Mouse (Mus musculus): ENCODE results near the gene Vps13d. TPM values are rescaled to one million over a fixed set of nuclear protein-coding genes. Genes with fewer than 3 reads are reported as not detected.
A peak's percentile ranks its signal among the peaks of the same experiment; 100 is the strongest.

Vps13d gene
- polyA plus RNA-seq, 1 experiment = 23.5 TPM

GRCm38 (mm10) chr4:145196586-145196985 is 1.8 kb upstream of the Vps13d start:
- no peaks in the 10 kb centered on the region for H3K27me3 ChIP-seq (ENCODE audit: control insufficient read depth, insufficient read depth, low read length)
- no peak for DNase-seq
- TF ChIP-seq POLR2A (IDR thresholded peaks at IDR 0.05; ENCODE audit: control insufficient read depth, extremely low read depth, insufficient read depth, low read length, poor library complexity) (no peak), CTCF (IDR thresholded peaks at IDR 0.05; ENCODE audit: borderline replicate concordance, control insufficient read depth, extremely low read depth, insufficient read depth, low read length, poor library complexity) (no peak)
- no peak overlapping the region for H3K4me3 ChIP-seq (ENCODE audit: control insufficient read depth, insufficient read depth, low read length)
- H3K4me1 ChIP-seq (replicated peaks; ENCODE audit: control insufficient read depth, insufficient read depth, low read length) = peaks cover 18% of the 10 kb centered on the region
- H3K36me3 ChIP-seq (ENCODE audit: control insufficient read depth, insufficient read depth, low read length) = no peaks in the 10 kb centered on the region
- H3K27ac ChIP-seq (ENCODE audit: control insufficient read depth, insufficient read depth, low read length) = no peak overlapping the region
- 70% methylated on average over 4 of the region's 4 CpGs for WGBS

- 27% methylated on average over 5 of the region's 5 CpGs for WGBS
- H3K27ac ChIP-seq (ENCODE audit: control insufficient read depth, insufficient read depth, low read length) = no peak overlapping the region
- no peak for TF ChIP-seq POLR2A (IDR thresholded peaks at IDR 0.05; ENCODE audit: control insufficient read depth, extremely low read depth, insufficient read depth, low read length, poor library complexity)
- TF ChIP-seq CTCF (IDR thresholded peaks at IDR 0.05; ENCODE audit: borderline replicate concordance, control insufficient read depth, extremely low read depth, insufficient read depth, low read length, poor library complexity) = no peak
- no peak overlapping the region for H3K4me3 ChIP-seq (ENCODE audit: control insufficient read depth, insufficient read depth, low read length)
- H3K27me3 ChIP-seq (ENCODE audit: control insufficient read depth, insufficient read depth, low read length) = no peaks in the 10 kb centered on the region
- 0 out of 2 replicates have a peak, but pooled peaks cover 2% of the 10 kb centered on the region for H3K36me3 ChIP-seq (ENCODE audit: control insufficient read depth, insufficient read depth, low read length)
- peaks cover 12% of the 10 kb centered on the region for H3K4me1 ChIP-seq (replicated peaks; ENCODE audit: control insufficient read depth, insufficient read depth, low read length)
- no peak for DNase-seq
Measured at GRCm38 (mm10) chr4:145195172-145195571, 367 bp upstream of the Vps13d start.

- Histone ChIP-seq H3K27me3 (ENCODE audit: control insufficient read depth, insufficient read depth, low read length) (no peaks in the 10 kb centered on the region), H3K4me3 (ENCODE audit: control insufficient read depth, insufficient read depth, low read length) (peak overlapping the region; percentile 77), H3K36me3 (ENCODE audit: control insufficient read depth, insufficient read depth, low read length) (peaks cover 10% of the 10 kb centered on the region; the same call in 1 of the 2 replicates), H3K4me1 (replicated peaks; ENCODE audit: control insufficient read depth, insufficient read depth, low read length) (peaks cover 8% of the 10 kb centered on the region), H3K27ac (ENCODE audit: control insufficient read depth, insufficient read depth, low read length) (no peak overlapping the region)
- TF ChIP-seq POLR2A (IDR thresholded peaks at IDR 0.05; ENCODE audit: control insufficient read depth, extremely low read depth, insufficient read depth, low read length, poor library complexity) (0 out of 2 replicates have a peak, but pooled peaks have one; percentile 25), CTCF (IDR thresholded peaks at IDR 0.05; ENCODE audit: borderline replicate concordance, control insufficient read depth, extremely low read depth, insufficient read depth, low read length, poor library complexity) (peak; percentile 28; the same call in 1 of the 2 replicates)
- 8% methylated on average over 10 of the region's 10 CpGs for WGBS
- no peak for DNase-seq
Measured at GRCm38 (mm10) chr4:145193991-145194511, 754 bp downstream of the Vps13d start.

- peaks cover 10% of the 10 kb centered on the region; the same call in 1 of the 2 replicates for H3K36me3 ChIP-seq (ENCODE audit: control insufficient read depth, insufficient read depth, low read length)
- H3K27ac ChIP-seq (ENCODE audit: control insufficient read depth, insufficient read depth, low read length) = no peak overlapping the region
- no peak for DNase-seq
- WGBS = 52% methylated on average over 3 of the region's 3 CpGs
- H3K27me3 ChIP-seq (ENCODE audit: control insufficient read depth, insufficient read depth, low read length) = no peaks in the 10 kb centered on the region
- TF ChIP-seq POLR2A (IDR thresholded peaks at IDR 0.05; ENCODE audit: control insufficient read depth, extremely low read depth, insufficient read depth, low read length, poor library complexity) (no peak), CTCF (IDR thresholded peaks at IDR 0.05; ENCODE audit: borderline replicate concordance, control insufficient read depth, extremely low read depth, insufficient read depth, low read length, poor library complexity) (no peak)
- no peak overlapping the region for H3K4me3 ChIP-seq (ENCODE audit: control insufficient read depth, insufficient read depth, low read length)
- H3K4me1 ChIP-seq (replicated peaks; ENCODE audit: control insufficient read depth, insufficient read depth, low read length) = peaks cover 8% of the 10 kb centered on the region
Measured at GRCm38 (mm10) chr4:145193406-145193805, 1.4 kb downstream of the Vps13d start.

GRCm38 (mm10) chr4:145192686-145193085 is 2.1 kb downstream of the Vps13d start:
- no peak for TF ChIP-seq POLR2A (IDR thresholded peaks at IDR 0.05; ENCODE audit: control insufficient read depth, extremely low read depth, insufficient read depth, low read length, poor library complexity)
- no peak for TF ChIP-seq CTCF (IDR thresholded peaks at IDR 0.05; ENCODE audit: borderline replicate concordance, control insufficient read depth, extremely low read depth, insufficient read depth, low read length, poor library complexity)
- Histone ChIP-seq H3K4me3 (ENCODE audit: control insufficient read depth, insufficient read depth, low read length) (no peak overlapping the region), H3K4me1 (replicated peaks; ENCODE audit: control insufficient read depth, insufficient read depth, low read length) (peaks cover 8% of the 10 kb centered on the region), H3K27ac (ENCODE audit: control insufficient read depth, insufficient read depth, low read length) (no peak overlapping the region), H3K27me3 (ENCODE audit: control insufficient read depth, insufficient read depth, low read length) (no peaks in the 10 kb centered on the region), H3K36me3 (ENCODE audit: control insufficient read depth, insufficient read depth, low read length) (peaks cover 10% of the 10 kb centered on the region; the same call in 1 of the 2 replicates)
- DNase-seq = no peak

- Histone ChIP-seq H3K27me3 (ENCODE audit: control insufficient read depth, insufficient read depth, low read length) (no peaks in the 10 kb centered on the region), H3K4me1 (replicated peaks; ENCODE audit: control insufficient read depth, insufficient read depth, low read length) (peaks cover 3% of the 10 kb centered on the region; the same call in 1 of the 2 replicates), H3K4me3 (ENCODE audit: control insufficient read depth, insufficient read depth, low read length) (no peak overlapping the region), H3K27ac (ENCODE audit: control insufficient read depth, insufficient read depth, low read length) (no peak overlapping the region), H3K36me3 (ENCODE audit: control insufficient read depth, insufficient read depth, low read length) (peaks cover 16% of the 10 kb centered on the region; the same call in 1 of the 2 replicates)
- TF ChIP-seq POLR2A (IDR thresholded peaks at IDR 0.05; ENCODE audit: control insufficient read depth, extremely low read depth, insufficient read depth, low read length, poor library complexity) (no peak), CTCF (IDR thresholded peaks at IDR 0.05; ENCODE audit: borderline replicate concordance, control insufficient read depth, extremely low read depth, insufficient read depth, low read length, poor library complexity) (no peak)
- DNase-seq = no peak
Measured at GRCm38 (mm10) chr4:145188561-145188960, 6.2 kb downstream of the Vps13d start.
